Mouse (Mus musculus) adrenal gland, adult 18-20 months (tissue): Measurements from ENCODE around the gene Mdfi. TPM values are rescaled to one million over a fixed set of nuclear protein-coding genes. Genes with fewer than 3 reads are reported as not detected.

Source experiments
- DNase-seq, 2 experiments: peaks; one replicate each; pipeline ENCODE4 v3.0.0; 2021 to 2022; ENCODE audit warnings: low spot score in 2 of 2
- total RNA-seq, 2 experiments: library from RNA; stranded (reverse); gene quantifications; 1 replicate in 1 of 2; 2 replicates in 1 of 2; pipeline ENCODE4 v1.2.3; 2021

Mdfi gene
- total RNA-seq, 2 experiments from 2014 or later: 0.42 to 1.2 TPM

GRCm38 (mm10) chr17:47805047-47805835, 29.2 kb downstream of the Mdfi start:
- no peak for DNase-seq

DNA sequence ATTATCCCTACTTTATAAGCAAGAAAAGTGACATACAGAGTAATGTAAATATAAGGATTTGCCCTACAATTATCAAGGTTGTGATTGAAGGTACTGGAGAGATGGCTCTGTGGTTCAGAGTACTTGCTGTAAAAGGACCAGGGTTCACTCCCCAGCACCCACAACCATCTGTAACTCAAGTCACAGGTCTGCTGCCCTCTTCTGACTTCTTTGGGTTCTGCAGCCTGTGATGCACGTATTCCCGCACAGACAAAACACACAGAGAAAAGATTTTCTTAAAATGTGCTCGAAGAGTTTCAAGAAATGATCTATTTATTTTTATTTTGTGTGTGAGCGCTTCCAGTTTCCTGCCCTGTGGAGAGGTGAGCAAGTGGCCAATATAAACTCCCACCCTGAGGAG, 30.8 kb downstream of the Mdfi start:
- DNase-seq: no peak

DNA sequence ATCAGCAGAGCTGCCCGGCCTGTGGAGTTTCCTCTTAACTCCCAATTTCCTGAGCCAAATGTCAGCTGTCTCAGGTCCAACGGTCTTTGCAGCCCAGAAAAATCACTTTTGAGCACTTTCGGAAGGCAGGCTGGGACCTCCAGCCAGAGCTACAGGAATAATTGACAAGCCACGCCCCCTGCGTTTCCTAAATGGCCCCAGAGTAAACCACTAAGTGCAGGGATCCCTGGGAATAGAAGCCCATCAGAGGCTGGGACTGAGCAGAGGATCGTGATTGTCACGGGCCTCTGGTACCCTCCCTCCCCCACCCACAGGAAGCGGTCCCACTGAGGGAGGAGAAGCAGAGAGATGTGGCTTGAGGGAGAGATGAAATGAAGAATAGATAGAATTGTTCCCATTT, 31.7 kb downstream of the Mdfi start:
- DNase-seq: no peak

- no peak for DNase-seq
Observed at GRCm38 (mm10) chr17:47797383-47797782, 37.1 kb downstream of the Mdfi start.

- DNase-seq: no peak
Observed at GRCm38 (mm10) chr17:47796968-47797367, 37.5 kb downstream of the Mdfi start.

GRCm38 (mm10) chr17:47796156-47796816, 38.2 kb downstream of the Mdfi start:
- peak in 1 of 2 experiments; percentile 28 for DNase-seq

DNA sequence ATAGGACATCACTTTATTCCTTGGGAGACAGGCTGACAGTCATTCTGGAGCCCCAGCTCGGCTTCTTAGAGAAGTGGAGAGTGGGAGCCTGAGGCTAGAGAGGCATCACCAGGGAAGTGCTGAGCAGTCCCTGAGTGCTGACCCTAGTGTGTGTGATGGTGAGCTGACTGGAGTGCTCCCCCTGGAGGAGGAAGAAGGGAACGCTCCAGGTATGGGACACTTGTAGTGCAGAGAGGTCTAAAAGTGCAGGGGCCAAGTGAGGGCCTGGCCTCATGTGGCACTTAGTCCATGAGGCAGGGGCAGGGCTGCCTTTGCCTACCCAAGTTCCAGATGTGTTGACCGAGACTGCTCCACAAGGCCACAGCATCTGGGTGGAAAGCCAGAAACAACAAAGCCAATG, 39.0 kb downstream of the Mdfi start:
- DNase-seq: peak; percentile 35 to 54

DNA sequence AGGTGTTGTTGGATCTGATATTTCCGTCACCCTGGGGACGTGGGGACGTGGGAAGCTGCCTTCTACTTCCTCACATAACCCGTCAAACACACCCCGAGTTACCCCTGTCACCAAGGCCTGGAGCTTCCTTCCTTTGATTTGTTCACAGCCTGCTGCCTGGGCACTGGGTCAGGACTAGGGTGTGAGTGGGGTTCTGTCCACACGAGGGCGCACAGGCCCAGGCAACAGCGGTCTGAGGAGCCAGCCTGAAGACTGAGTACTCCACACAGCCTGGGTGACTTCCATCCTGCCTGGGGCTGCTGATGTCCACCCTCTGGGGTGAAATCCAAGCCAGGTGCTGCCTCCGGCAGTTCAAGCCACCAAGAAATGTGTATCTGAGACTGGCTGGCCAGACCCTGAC, 41.1 kb downstream of the Mdfi start:
- DNase-seq: peak; percentile 86 to 90

DNA sequence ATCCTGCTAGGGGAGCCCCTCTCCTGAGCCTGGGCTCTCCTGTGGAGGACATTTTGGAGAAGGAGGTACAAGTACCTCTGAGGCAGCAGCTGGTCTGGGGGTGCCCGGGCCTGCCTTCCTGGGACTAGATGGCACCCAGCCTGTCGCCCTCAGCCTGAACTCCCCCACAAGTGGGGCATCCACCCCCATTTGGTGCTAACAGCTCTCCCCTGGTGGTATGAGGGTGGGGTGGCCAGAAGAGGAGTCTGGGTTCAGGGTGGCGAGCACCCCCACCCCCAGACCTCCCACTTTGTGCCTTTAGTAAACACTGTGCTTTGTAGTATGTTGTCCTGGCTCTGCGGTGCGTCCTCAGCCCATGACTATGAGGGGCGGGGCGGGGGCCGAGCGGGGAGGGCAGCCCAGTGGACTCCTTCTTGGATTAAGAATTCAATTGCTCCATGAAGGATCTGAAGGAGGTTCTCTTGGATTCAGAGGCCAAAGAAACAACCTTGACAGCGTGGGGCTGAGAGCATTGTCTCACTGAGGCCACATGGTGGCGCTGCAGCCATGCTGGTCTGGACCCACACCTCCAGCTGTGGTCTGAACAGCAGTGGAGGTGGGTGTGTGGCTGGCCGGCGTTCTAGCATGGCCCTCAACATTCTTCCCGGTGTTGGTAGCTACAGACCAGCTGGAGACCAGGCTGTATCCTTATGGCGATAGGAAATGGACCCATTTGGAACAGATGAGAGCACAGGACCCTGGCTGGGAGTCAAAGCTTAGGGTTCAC, 42.2 kb downstream of the Mdfi start:
- peak; percentile 67 to 79 for DNase-seq

DNA sequence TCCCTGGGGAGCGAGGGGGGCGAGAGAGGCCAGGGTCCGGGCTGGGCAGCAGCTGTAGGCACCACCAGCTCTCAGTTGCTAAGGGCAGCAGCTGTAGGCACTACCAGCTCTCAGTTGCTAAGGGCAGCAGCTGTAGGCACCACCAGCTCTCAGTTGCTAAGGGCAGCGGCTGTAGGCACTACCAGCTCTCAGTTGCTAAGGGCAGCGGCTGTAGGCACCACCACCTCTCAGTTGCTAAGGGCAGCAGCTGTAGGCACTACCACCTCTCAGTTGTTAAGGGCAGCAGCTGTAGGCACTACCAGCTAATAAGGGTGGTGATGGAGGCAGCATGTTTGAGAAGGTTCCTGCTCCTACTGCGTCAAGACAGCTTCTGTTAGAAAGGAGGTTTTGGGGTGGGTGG, 45.5 kb downstream of the Mdfi start:
- no peak for DNase-seq

DNA sequence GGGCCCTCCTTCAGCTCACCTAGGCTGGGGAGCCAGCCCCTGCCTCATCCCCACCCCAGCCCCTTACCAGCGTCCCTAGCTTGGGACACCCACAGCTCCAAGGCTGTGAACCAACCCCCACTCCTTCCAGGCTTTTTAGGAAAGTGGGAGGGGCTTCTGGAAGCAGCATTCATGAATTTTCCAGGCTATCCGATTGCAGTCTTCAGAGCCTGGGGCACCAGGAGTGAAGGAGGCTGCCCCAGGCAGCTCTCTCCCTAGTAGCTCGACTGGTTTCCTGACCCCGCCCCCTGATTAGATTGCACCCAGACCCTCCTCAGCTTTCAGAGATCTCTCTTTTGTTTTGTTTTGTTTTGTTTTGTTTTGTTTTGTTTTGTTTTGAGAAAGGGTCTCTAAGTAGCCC, 46.2 kb downstream of the Mdfi start:
- no peak for DNase-seq

DNA sequence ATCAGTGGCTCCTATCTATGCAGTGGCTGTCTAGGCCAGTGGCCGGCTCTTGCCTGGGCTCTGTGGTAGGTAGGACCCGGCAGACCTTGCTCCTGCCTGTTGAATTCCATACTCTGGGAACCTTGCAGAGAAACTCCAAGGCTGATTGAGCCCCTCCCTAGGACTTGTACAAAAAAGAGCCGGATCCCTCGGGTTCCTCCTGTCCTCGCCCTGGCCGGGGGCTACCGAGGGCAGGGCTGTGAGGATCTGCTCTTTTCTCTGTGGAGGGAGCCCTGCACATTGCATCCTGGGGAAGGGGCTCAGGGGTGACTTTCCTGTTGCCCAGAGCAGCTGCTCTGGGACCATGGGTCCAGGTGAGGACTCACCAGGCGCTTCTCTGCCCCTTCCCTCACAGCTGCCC, 46.9 kb downstream of the Mdfi start:
- DNase-seq: no peak

DNA sequence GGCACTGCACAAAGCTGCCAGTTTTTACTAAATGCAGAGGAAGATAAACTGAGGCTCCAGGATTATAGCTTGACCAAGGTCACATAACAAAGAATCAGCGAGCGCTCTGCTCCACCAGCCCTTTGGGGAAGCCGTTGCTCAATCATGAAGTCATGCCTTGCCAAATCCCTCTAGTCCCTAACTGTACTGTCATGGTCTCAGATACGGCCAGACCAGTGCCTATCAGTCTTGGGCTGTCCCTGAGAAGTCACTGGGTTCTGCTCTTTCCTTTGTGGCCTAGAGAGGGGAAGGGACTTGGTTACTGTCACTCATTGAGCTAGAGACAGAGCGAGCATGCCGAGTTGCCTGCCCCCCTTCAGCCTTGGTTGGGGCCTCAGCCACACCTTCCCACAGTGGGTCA, 50.1 kb downstream of the Mdfi start:
- DNase-seq: no peak

DNA sequence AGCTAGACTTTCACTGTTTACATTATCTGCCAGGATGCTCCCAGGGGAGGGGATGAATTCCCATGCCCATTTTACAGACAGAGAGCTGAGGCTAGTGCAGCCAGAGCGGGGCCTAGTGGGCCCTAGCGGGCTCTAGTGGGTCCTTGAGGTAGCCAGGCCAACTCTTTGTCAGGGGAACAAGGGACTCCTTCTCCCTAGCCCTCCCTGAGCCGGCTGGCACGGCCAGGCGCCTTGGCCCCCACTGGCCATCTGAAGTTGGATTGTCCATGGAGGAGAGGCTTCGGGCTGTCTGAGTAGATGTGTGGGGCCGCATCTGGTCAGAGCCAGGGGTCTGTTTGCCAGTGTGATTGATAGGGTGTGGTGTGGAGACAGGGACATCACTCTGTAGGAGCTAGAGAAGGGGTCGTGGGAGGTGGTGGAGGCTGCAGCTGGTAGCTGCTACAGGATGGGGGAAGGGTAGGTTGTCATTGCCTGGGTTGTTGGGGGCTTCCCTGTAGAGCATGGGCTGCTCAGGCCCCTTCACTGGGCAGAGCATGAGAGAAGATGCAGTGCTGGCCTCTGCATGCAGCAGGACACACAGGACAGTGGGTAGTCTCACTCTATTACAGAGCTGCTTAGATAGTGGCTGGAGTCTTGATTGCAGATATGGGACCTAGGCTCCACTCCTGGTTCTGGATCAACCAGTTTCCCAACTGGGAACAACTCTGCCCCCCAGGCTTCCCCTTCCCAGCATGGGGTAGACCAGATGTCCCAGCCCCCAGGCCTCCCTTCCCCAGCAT, 50.9 kb downstream of the Mdfi start:
- DNase-seq: no peak

DNA sequence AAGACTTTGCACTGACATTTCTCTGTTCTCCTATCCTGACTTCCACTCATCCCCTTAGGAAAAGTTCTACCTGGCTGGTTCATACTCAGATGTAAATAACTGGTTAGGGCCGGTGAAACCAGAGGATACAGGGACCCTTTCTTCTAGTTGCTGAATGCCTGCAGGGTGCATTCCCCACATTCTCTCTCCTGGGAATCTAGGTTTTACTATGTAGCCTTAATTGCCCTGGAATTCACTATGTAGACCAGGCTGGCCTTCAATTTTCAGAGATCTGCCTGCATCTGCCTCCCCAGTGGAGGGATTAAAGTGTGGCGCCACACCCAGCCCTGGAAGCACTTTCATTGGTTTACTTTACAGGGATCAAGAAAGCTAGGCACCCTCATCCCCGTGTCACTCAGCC, 52.0 kb downstream of the Mdfi start:
- DNase-seq: no peak

DNA sequence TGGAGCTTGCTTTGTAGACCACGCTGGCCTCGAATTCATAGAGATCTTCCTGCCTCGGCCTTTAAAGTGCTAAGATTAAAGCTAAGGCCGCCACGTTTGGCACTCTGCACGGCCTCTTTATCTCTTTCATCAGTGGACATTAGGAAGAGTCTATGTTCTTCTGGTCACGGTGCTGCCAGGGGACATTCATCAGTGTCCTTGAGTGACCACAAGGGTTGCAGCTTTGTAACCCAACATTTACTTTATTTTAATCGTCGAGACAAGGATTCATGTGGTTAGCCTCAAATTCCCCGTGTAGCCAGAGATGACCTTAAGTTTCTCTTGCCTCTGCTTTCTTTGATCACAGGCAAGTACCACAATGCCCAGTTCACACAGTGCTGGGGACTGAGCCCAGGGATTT, 54.0 kb downstream of the Mdfi start:
- no peak for DNase-seq

DNA sequence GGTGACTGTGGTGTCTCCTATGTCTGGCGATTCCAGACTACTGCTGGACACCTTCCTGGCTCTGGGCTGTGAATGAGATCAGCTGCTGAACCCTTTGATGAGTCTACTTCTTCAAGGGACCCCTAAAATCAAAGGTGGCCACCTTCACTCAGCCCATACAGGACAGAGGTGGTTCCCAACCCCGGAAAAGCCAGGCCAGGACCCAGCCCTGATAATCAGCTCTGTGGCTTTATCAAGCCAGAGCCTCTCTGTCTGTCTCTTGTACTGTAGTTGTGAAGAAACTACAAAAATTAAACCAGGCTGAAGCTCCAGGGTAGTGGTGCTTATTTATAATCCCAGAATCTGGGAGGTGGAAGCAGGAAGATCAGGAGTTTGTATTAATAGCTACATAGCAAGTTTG, 57.4 kb downstream of the Mdfi start:
- no peak for DNase-seq

- no peak for DNase-seq
Observed at GRCm38 (mm10) chr17:47773604-47774003, 60.9 kb downstream of the Mdfi start.

DNA sequence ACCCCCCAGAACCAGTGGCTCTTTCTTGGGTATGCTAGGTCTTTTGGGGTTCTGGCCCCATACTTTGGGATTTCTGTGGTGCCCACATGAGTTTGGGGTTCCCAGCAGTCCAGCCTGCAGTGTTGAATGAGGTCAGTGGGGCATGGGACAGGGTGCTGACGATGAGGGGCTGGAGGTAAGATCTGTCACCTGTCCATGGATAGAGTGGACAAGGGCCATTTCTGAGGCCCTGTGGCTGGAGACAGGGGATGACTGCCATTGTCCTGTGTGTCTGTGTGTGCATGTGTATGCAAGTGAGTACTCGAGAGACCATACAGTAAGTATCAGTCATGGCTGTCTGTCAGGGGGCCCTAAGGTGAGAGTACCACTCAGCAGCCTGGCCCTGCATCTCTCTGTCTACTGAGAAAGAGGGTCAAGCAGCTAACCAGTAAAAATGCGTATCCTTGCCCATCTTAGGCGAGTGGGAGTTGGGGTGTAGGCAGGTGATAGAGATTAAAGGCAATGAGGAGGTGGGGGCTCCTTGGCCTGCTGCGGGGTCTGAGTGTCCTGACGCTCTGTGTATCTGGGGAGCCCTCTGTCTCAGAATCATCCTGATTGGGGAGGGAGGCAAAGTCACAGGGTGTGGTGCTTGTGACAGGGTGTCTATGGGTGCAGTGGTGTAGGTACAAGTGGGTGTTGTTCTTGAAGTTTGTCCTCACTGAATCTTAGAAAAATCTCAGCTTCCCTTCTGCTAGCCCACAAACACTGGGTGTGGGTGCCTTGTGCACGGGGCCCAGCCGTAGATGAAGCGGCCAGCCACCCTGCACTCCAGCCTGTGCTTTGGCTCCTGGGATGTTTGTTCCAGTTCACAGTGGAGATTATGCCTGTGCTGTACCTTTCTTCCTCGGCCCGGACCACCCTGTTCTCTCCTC, 64.8 kb downstream of the Mdfi start:
- no peak for DNase-seq

GRCm38 (mm10) chr17:47768707-47769276, 65.7 kb downstream of the Mdfi start:
- peak in 1 of 2 experiments; percentile 44 for DNase-seq
